Mouse (Mus musculus) cortical plate, adult 2 months (tissue): ENCODE results near the gene Igsf3.

Experiments
- CTCF ChIP-seq: fragments of 200-500 bp; IDR thresholded peaks from 2 replicates; pipeline ENCODE4 v1.5.1; 2011; ENCODE audit warnings: mild to moderate bottlenecking, control low read depth, low read length; ENCODE audit not compliant: insufficient read depth; ENCODE audit errors: extremely low read depth
- POLR2A ChIP-seq: fragments of 200-500 bp; IDR thresholded peaks from 2 replicates; pipeline ENCODE4 v1.6.1; 2011; ENCODE audit warnings: mild to moderate bottlenecking, low read length, control low read depth; ENCODE audit not compliant: insufficient read depth; ENCODE audit errors: extremely low read depth

GRCm38 (mm10) chr3:101499906-101500305 is 123.0 kb downstream of the Igsf3 start:
- TF ChIP-seq CTCF (no peak), POLR2A (no peak)
